Mouse (Mus musculus): Measurements from ENCODE around the gene Arhgap10. TPM values are rescaled to one million over a fixed set of nuclear protein-coding genes. Genes with fewer than 3 reads are reported as not detected.

The Arhgap10 gene
- total and polyA plus RNA-seq, 2 experiments from 2014 or later: 2.3 to 5.4 TPM

DNA sequence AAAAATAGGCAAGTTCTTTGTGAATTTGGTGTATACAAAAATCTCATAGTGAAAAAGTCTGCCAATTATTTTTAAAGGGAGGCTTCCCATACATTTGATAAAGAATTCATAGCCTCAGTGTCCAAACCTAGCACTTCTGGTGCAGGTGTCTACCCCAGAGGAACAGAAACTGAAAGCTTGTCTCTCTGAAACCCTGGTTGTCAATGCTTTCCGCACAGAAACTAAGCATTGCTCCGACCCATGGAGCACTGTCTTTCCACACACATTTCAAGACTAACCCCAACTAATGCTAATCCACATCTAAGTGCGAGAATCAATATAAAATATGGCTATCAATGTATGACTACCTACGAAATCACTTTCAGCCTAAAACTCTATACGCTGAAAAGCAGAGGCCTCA lies 116.6 kb downstream of the Arhgap10 start:
- Histone ChIP-seq H3K9me3 (ENCODE audit: low read length) (no peaks in the 10 kb centered on the region), H3K4me1 (ENCODE audit: insufficient read depth, low read length) (no peaks in the 10 kb centered on the region), H3K27me3 (ENCODE audit: insufficient read depth, low read length) (no peaks in the 10 kb centered on the region), H3K27ac (ENCODE audit: low read depth, low read length) (no peak overlapping the region), H3K4me3 (ENCODE audit: low read depth, low read length) (no peak overlapping the region), H3K4me2 (ENCODE audit: low read depth, low read length, poor library complexity, severe bottlenecking) (no peak overlapping the region), H3K36me3 (ENCODE audit: insufficient read depth, low read length) (no peaks in the 10 kb centered on the region), H3K9ac (replicated peaks; ENCODE audit: low read length, poor library complexity, severe bottlenecking) (no peak overlapping the region)
- no peak for ATAC-seq (ENCODE audit: low FRiP score)
- no peak for DNase-seq (ENCODE audit: low spot score)
- WGBS: 93% methylated on average over 5 of the region's 5 CpGs
- no peak for TF ChIP-seq CTCF (IDR thresholded peaks at IDR 0.05)

GRCm38 (mm10) chr8:77384080-77384479 lies 133.7 kb downstream of the Arhgap10 start:
- ATAC-seq (ENCODE audit: low FRiP score): no peak
- over 99% methylated on average over 6 of the region's 6 CpGs for WGBS
- Histone ChIP-seq H3K27me3 (ENCODE audit: insufficient read depth, low read length) (no peaks in the 10 kb centered on the region), H3K9me3 (ENCODE audit: low read length) (no peaks in the 10 kb centered on the region), H3K9ac (replicated peaks; ENCODE audit: low read length, poor library complexity, severe bottlenecking) (no peak overlapping the region), H3K27ac (ENCODE audit: low read depth, low read length) (no peak overlapping the region), H3K4me1 (ENCODE audit: insufficient read depth, low read length) (no peaks in the 10 kb centered on the region), H3K36me3 (ENCODE audit: insufficient read depth, low read length) (no peaks in the 10 kb centered on the region), H3K4me3 (ENCODE audit: low read depth, low read length) (no peak overlapping the region), H3K4me2 (ENCODE audit: low read depth, low read length, poor library complexity, severe bottlenecking) (no peak overlapping the region)
- DNase-seq (ENCODE audit: low spot score): no peak
- TF ChIP-seq CTCF (IDR thresholded peaks at IDR 0.05): no peak

GRCm38 (mm10) chr8:77383671-77384070 lies 134.1 kb downstream of the Arhgap10 start:
- Histone ChIP-seq H3K36me3 (ENCODE audit: insufficient read depth, low read length) (no peaks in the 10 kb centered on the region), H3K4me1 (ENCODE audit: insufficient read depth, low read length) (no peaks in the 10 kb centered on the region), H3K27ac (ENCODE audit: low read depth, low read length) (no peak overlapping the region), H3K9me3 (ENCODE audit: low read length) (no peaks in the 10 kb centered on the region), H3K4me2 (ENCODE audit: low read depth, low read length, poor library complexity, severe bottlenecking) (no peak overlapping the region), H3K4me3 (ENCODE audit: low read depth, low read length) (no peak overlapping the region), H3K27me3 (ENCODE audit: insufficient read depth, low read length) (no peaks in the 10 kb centered on the region), H3K9ac (replicated peaks; ENCODE audit: low read length, poor library complexity, severe bottlenecking) (no peak overlapping the region)
- DNase-seq (ENCODE audit: low spot score) (no peak), ATAC-seq (ENCODE audit: low FRiP score) (no peak)
- TF ChIP-seq CTCF (IDR thresholded peaks at IDR 0.05): no peak
- 87% methylated on average over 8 of the region's 8 CpGs for WGBS

GRCm38 (mm10) chr8:77380844-77381243 lies 136.9 kb downstream of the Arhgap10 start:
- DNase-seq (ENCODE audit: low spot score): no peak
- H3K9ac ChIP-seq (replicated peaks; ENCODE audit: low read length, poor library complexity, severe bottlenecking): no peak overlapping the region
- no peaks in the 10 kb centered on the region for H3K36me3 ChIP-seq (ENCODE audit: insufficient read depth, low read length)
- no peak for TF ChIP-seq CTCF (IDR thresholded peaks at IDR 0.05)
- H3K4me3 ChIP-seq (ENCODE audit: low read depth, low read length): no peak overlapping the region
- H3K4me1 ChIP-seq (ENCODE audit: insufficient read depth, low read length): no peaks in the 10 kb centered on the region
- ATAC-seq (ENCODE audit: low FRiP score): no peak
- no peaks in the 10 kb centered on the region for H3K9me3 ChIP-seq (ENCODE audit: low read length)
- H3K27me3 ChIP-seq (ENCODE audit: insufficient read depth, low read length): no peaks in the 10 kb centered on the region
- 77% methylated on average over 6 of the region's 6 CpGs for WGBS
- H3K27ac ChIP-seq (ENCODE audit: low read depth, low read length): no peak overlapping the region
- H3K4me2 ChIP-seq (ENCODE audit: low read depth, low read length, poor library complexity, severe bottlenecking): no peak overlapping the region

GRCm38 (mm10) chr8:77379300-77379699 lies 138.5 kb downstream of the Arhgap10 start:
- TF ChIP-seq CTCF (IDR thresholded peaks at IDR 0.05): peak; percentile 56
- H3K9me3 ChIP-seq (ENCODE audit: low read length): no peaks in the 10 kb centered on the region
- no peaks in the 10 kb centered on the region for H3K36me3 ChIP-seq (ENCODE audit: insufficient read depth, low read length)
- no peak overlapping the region for H3K27ac ChIP-seq (ENCODE audit: low read depth, low read length)
- H3K4me2 ChIP-seq (ENCODE audit: low read depth, low read length, poor library complexity, severe bottlenecking): no peak overlapping the region
- H3K9ac ChIP-seq (replicated peaks; ENCODE audit: low read length, poor library complexity, severe bottlenecking): no peak overlapping the region
- no peak for ATAC-seq (ENCODE audit: low FRiP score)
- 58% methylated on average over 11 of the region's 11 CpGs for WGBS
- H3K4me3 ChIP-seq (ENCODE audit: low read depth, low read length): no peak overlapping the region
- H3K27me3 ChIP-seq (ENCODE audit: insufficient read depth, low read length): no peaks in the 10 kb centered on the region
- DNase-seq (ENCODE audit: low spot score): no peak
- H3K4me1 ChIP-seq (ENCODE audit: insufficient read depth, low read length): no peaks in the 10 kb centered on the region

GRCm38 (mm10) chr8:77376451-77376853 lies 141.3 kb downstream of the Arhgap10 start:
- Histone ChIP-seq H3K36me3 (ENCODE audit: insufficient read depth, low read length) (no peaks in the 10 kb centered on the region), H3K9me3 (ENCODE audit: low read length) (no peaks in the 10 kb centered on the region), H3K4me1 (ENCODE audit: insufficient read depth, low read length) (no peaks in the 10 kb centered on the region), H3K4me3 (ENCODE audit: low read depth, low read length) (no peak overlapping the region), H3K27ac (ENCODE audit: low read depth, low read length) (no peak overlapping the region), H3K27me3 (ENCODE audit: insufficient read depth, low read length) (no peaks in the 10 kb centered on the region), H3K9ac (replicated peaks; ENCODE audit: low read length, poor library complexity, severe bottlenecking) (no peak overlapping the region), H3K4me2 (ENCODE audit: low read depth, low read length, poor library complexity, severe bottlenecking) (no peak overlapping the region)
- DNase-seq (ENCODE audit: low spot score) (peak; percentile 74), ATAC-seq (ENCODE audit: low FRiP score) (no peak)
- 33% methylated on average over 5 of the region's 5 CpGs for WGBS
- no peak for TF ChIP-seq CTCF (IDR thresholded peaks at IDR 0.05)
